Mouse (Mus musculus): ENCODE measurements around the gene Galnt3.

GRCm38 (mm10) chr2:66117686-66118085 is 7.1 kb downstream of the Galnt3 start:
- TF ChIP-seq CTCF (IDR thresholded peaks at IDR 0.05; ENCODE audit: low read depth) (no peak), EP300 (IDR thresholded peaks at IDR 0.05; ENCODE audit: low read depth) (no peak)

All from liver, postnatal 0 days (tissue).